Mouse (Mus musculus): Measurements from ENCODE around the gene Armc6.

Gene Armc6

DNA sequence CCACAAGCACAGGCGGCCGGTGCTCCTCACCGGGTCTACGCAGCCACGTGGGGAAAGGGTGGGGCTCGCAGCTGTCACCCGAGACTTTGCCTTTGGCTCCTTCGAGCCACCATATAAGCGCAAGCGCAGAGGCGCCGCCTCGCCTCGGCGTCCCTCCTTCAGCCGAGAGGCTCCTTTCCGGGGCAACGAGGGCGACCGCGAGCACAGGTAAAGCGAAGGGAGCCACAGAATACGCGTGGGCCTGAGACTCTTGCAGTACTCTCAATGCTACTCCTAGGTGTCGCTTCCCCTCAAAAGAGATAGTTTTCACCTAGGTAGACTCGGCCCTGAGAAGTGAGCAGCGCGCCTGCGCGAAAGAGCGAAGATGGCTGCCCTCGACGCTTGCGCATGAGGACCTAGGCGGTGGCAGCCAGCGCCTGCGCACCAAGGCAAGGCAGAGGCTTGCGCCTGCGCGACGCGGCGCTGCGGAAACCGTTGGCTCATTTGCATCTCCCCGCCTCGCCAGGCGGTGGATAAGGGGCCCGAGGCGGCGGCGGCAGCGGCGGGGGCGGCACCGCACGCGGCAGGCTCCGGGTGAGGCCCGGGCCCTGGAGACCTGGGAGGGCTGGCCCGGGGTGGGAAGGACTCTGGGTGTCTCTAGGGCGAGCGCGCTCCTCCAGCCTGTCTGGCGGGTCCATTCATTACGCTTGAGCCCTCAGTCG, at the start of gene Armc6, which contains the start of gene Sugp2:
Gene Armc6 (minus strand): TSS at position 387 of the 701 bp plus-strand sequence.
Gene Sugp2 (plus strand): TSS at position 147 of the 701 bp plus-strand sequence.
- peak; percentile 93 to 96 for DNase-seq (ENCODE audit: low spot score in 2 of 2)

DNA sequence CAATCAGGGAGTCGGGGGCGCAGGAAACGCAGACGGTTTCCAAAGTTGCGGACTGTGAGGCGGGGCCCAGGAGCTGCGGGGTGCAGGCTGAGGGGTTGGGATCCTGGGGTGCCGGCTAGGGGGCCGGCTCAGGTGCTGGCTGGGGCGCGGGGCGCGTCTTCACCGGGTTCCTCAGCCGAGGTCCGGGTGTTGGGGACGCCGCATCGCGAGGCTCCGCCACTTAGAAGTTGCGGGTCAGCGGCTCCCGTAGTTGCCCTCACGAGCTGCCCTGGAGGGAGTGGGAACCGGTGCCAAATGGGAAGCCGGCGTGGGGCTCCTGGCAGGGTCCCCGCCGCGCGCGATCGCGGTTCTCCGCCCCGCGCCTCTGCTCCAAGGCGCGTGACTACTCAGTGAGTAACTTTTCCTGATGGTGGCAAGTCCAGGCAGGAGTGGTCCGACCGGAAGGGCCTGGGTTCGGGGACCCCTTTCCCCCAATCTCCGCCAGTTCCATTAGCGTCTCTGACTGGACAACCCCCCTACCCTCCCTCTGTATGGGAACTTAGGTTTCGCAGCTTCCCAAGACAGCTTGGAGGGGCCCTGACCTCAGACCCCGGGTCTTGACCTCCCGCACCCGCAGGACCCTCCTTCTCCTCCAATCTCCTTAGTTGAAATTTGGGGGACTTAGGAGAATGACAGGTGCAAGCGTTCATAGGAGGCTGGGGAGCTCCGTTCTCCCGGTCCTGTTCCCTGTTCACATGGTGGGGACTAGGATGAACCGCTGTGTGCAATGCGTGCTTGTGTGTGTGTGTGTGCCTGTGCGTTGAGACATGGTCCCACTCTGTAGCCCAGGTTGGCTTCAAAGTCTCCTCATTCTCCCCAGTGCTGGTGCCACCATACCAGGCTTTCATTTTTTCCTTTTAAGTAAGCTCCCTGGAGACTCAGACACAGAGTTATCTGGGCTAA, 49.1 kb upstream of the Armc6 start:
- no peak for DNase-seq (ENCODE audit: low spot score in 2 of 2)

DNA sequence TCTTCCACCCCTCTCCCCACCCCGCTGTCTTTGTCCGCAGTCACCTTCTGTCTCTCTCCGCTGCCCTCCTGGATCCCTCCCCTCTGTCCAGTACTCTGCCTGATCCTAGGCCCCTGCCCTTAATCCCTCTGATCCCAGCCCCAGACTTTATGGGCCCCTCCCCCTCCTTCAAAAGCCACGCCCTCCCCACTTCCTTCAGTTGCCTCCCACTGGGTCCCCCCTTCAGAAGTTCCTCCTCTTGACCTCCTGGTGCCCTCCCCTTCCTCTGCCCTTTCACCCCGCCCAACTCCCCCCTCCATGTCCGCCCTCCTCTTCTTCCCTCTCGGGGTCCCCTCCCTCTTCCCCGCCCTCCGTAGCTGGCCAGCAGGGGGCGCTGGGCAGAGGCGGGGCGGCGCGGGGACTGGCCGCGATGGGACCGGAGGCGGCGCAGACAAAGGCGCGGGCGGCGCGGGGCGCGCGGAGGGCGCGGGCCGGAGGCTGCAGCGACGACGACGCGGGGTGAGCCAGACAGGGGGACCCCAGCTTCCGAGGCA, 48.4 kb upstream of the Armc6 start, which contains the start of gene Homer3:
Gene Homer3 (plus strand): TSS at position 225 of the 533 bp plus-strand sequence.
- DNase-seq (ENCODE audit: low spot score in 2 of 2): peak; percentile 58 to 62

GRCm38 (mm10) chr8:70281001-70281400, 46.7 kb upstream of the Armc6 start:
- no peak for DNase-seq (ENCODE audit: low spot score in 2 of 2)

DNA sequence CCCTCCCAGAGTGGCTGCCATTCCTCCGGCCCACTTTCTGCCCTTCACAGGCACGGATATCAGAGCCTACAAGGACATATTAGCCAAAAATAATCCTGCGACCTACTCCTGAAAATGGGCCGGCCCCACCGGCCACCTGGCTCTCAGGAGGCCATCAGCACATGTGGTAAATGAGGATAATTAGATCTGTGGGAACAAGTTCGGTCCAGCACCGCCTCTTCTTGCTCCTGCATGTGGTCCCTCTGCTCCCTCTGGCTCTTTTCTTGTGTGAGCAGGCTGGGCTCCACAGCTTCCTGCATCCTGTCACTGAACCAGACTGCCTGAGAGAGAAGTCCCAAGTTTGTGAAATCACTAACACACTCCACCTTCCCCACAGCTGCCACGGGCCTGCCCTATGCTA, 45.0 kb upstream of the Armc6 start:
- DNase-seq (ENCODE audit: low spot score in 2 of 2): no peak

DNA sequence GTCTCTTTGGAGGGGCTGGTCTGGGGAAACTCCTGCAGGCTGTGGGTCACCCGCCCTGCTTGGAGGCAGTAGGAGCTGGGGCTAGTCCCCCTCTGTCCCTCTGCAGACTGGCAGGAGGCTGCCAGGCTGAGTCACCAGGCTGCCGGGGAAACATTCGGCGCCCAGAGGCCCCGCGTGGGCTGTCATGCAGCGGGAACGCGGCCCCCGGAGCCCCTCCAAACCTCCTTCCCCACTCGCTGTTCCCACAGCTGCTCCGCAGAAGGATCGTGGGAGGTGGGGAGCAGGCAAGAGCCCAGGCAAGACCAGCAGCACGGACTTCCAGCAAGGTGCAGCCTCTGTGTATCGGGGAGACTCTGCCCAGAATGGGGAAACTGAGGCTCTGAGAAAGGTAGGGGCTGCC, 43.9 kb upstream of the Armc6 start:
- DNase-seq (ENCODE audit: low spot score in 2 of 2): peak; percentile 28 to 33

DNA sequence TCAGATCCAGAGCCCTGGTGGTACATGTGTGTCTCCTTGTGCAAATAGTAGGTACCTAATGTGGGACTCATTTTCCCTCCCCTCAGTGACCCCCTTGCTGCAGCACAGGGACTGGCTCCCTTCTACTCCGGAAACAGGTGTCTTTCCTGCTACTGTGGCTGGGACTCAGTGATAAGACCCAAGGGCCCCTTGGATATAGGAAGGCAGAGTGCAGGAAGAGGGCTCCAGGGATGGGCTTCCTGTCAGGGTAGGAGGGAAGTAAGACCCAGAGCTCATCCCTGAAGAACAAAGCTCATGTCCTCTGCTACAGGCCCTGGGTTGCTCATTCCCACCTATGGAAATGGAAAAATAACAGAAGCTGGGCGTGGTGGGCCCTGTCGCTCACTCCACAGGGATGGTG, 42.2 kb upstream of the Armc6 start:
- no peak for DNase-seq (ENCODE audit: low spot score in 2 of 2)

DNA sequence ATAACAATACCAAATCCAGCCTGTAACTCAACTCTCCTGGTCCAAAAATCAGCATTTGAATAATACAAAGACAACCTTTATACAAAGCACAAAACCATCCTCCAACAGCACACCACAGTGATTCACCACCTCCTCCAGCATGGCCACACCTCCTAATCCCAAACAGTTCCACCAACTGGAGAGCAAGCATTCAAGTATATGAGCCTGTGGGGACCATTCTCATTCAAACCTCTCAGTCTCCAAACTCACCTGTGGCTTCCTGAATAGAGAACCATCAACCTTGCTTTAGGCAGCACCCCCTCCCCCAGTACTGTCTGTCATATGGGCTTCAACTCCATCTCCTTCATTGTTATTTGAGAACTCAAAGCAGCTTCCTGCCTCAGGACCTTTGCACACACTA, 40.1 kb upstream of the Armc6 start:
- no peak for DNase-seq (ENCODE audit: low spot score in 2 of 2)

GRCm38 (mm10) chr8:70272949-70273348, 38.7 kb upstream of the Armc6 start:
- DNase-seq (ENCODE audit: low spot score in 2 of 2): no peak

DNA sequence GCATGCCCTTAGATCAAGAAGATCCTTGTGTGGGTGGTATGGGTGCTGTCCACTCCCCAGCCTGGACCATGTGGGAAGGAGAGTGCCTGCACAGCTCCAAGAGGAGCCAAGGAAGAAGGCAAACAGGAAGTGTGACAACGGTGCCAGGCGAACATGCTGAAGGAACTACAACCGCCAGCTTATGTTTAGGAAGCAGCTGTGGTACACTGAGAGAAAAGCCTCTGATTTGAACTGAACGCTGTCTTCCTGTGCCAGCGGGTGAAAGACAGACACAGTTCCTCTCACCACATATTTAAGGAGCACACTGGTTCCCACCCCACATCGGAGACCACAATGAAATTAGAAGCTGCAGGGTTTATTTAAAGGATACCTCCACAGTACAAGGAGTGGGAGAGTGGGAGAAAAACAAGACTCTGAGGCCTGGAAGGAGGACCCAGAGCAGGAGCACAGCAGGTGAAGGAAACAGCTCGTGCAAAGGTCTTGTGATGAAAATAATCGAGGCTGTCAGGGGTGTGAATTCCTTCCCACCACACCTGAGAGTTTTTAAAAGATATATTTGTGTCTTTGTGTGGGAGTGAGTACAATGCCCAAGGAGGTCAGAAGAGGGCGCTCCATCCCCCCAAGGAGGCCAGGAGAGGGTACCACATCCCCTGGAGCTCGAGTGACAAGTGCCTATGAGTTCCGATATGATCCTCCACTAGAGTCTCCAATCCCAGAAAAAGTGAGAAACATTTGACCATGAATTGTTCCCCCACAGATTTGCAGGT, 34.7 kb upstream of the Armc6 start:
- peak; percentile 39 to 49 for DNase-seq (ENCODE audit: low spot score in 2 of 2)

GRCm38 (mm10) chr8:70268311-70268710, 34.0 kb upstream of the Armc6 start:
- DNase-seq (ENCODE audit: low spot score in 2 of 2): no peak

DNA sequence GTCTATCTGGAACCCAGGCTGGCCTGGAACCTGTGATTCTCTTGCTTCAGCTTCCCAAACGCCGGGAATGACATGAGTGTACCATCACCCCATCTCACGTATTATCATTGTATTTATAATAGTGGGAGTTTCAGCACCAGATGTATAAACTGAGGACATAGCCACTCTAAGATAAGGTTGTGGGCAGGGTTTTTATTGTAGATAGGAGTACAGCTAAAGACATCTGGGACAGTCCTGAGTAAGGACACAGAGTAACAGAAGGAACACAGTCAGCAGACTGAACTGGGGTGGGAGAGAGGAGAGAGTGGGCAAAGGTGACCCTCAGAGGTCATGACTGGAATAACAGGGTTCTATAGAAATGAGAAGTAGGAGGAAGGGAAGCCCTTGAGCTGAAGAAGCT, 33.4 kb upstream of the Armc6 start:
- DNase-seq (ENCODE audit: low spot score in 2 of 2): no peak

GRCm38 (mm10) chr8:70259043-70259442, 24.8 kb upstream of the Armc6 start:
- DNase-seq (ENCODE audit: low spot score in 2 of 2): no peak

DNA sequence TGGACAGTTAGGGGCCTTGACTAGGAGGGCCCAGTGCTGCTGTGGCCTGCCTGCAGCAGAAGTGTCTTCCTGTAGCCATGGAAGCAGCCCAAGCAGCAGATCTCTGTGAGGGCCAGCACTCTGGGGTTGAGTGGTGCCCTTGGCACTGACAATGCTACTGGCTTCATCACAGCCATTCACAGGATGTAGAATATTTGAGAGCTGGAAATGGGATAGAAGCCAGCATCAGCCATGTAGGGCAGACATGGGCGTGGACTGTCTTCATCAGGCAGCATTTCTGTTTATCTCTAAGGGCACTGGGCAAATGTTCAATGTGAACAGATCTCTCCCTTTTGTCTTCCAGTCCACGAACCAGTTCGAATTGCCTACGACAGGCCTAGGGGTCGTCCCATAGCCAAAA, 24.3 kb upstream of the Armc6 start:
- DNase-seq (ENCODE audit: low spot score in 2 of 2): no peak

DNA sequence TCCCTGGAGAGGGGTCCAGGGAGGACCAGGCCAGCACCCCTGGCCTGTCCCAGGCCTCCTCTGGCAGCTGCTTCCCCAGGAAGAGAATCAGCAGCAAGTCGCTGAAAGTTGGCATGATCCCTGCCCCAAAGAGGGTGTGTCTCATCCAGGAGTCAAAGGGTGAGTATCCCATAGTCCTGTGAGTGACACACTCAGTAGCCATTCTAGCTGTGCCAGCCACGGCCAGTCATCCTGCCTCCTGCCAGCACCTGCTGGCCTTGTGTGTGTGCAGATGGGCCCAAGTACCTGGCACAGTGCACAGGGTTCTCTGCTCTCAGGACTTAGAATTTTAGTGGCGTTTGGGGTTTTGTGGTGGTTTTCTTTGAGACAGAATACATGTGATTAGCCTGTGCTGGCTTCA, 23.2 kb upstream of the Armc6 start:
- DNase-seq (ENCODE audit: low spot score in 2 of 2): no peak

DNA sequence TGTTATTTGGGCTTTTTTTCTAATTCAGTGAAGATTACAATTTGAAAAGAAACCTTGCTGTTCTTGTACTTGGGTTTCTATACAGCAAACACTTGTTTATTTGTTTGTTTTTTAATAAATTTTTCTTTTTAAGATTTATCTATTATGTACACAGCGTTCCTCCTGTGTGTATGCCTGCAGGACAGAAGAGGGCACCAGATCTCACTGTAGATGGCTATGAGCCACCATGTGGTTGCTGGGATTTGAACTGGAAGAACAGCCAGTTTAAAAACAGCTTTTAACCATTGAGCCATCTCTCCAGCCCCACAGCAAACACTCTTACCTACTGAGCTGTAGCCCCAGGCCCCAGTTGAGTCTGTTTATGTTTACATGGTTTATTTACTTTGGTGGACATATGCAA, 20.4 kb upstream of the Armc6 start:
- DNase-seq (ENCODE audit: low spot score in 2 of 2): no peak

- no peak for DNase-seq (ENCODE audit: low spot score in 2 of 2)
Measured at GRCm38 (mm10) chr8:70247841-70248240, 13.6 kb upstream of the Armc6 start.

- DNase-seq (ENCODE audit: low spot score in 2 of 2): no peak
Measured at GRCm38 (mm10) chr8:70246622-70247021, 12.4 kb upstream of the Armc6 start.

DNA sequence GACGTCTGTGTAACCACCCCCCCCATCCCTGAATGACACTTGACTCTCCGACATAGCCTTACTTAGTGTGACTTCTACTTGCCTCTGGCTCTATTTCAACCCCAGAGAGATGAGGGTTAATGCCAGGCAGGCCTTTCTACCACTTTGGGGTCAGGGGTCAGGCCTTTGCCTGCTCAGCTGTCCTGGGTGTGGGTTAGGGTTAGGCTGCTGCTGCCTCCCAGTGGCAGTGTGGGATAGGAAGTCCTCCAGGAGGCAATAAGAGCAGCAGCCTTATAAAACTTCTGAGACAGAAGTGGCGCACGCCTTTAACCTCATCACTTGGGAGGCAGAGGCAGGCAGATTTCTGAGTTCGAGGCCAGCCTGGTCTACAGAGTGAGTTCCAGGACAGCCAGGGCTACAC, 6.4 kb upstream of the Armc6 start:
- DNase-seq (ENCODE audit: low spot score in 2 of 2): no peak

DNA sequence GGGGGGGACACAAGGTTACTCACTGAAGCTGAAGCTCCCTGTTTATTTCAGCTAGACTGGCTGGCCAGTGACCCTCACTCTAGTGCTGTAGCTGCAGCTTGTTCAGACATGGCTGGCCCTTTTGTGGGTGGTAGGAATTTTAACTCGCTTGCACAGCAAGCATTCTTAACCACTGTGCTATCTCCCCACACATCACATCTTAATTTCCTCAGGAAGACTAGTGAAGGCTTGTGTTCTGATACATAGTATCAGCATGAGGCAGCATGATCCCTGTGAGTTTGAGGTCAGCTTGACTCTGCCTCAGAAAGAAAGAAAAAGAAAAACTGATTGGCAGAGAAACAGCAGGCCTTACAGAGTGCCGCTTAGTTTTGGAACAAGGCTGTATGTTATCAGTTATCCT, 3.6 kb upstream of the Armc6 start:
- no peak for DNase-seq (ENCODE audit: low spot score in 2 of 2)

DNA sequence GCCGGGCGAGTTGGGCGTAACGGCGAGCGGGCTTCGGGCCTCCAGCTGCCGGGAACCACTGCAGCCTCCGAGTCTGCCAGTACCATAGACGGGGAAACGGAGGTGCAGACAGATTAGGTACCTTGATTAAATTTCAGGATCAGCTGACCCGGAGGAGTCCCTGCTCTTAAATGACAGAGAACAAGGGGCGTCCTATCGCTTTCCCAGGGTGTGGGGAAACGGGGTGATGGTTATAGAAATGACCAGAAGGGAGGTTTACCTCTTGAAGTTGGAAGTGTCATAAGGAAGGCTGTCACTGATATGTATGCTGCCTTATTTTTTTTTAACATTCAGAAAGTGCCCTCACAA, 489 bp upstream of the Armc6 start:
- no peak for DNase-seq (ENCODE audit: low spot score in 2 of 2)

- DNase-seq (ENCODE audit: low spot score in 2 of 2): peak; percentile 21 to 22
Measured at GRCm38 (mm10) chr8:70233606-70234005, 660 bp downstream of the Armc6 start.

Measured in right cerebral cortex, adult 2 months (tissue).